Mouse (Mus musculus) forebrain, embryonic 15.5 days (tissue): Measurements from ENCODE around the gene Polr3g. TPM values are rescaled to one million over a fixed set of nuclear protein-coding genes. Genes with fewer than 3 reads are reported as not detected.

Experiments
- ATAC-seq: fragments of 200-750 bp; cut with Nextera tagmentation; replicated peaks from 2 replicates; pipeline ENCODE4 v1.8.0; 2017; ENCODE audit warnings: mild to moderate bottlenecking, moderate TSS enrichment, moderate library complexity
- H3K27ac ChIP-seq: fragments of 300-500 bp; sonication (generic); replicated peaks from 2 replicates; pipeline ENCODE4 v1.5.1; 2015; ENCODE audit warnings: mild to moderate bottlenecking, inconsistent platforms
- H3K27me3 ChIP-seq: fragments of 300-500 bp; sonication (generic); 2 replicates; pipeline ENCODE4 v1.6.1; 2015; ENCODE audit warnings: inconsistent platforms
- H3K36me3 ChIP-seq: fragments of 300-500 bp; sonication (generic); 2 replicates; pipeline ENCODE4 v1.6.1; 2015; ENCODE audit warnings: mild to moderate bottlenecking, inconsistent platforms
- H3K4me1 ChIP-seq: fragments of 300-500 bp; sonication (generic); 2 replicates; pipeline ENCODE4 v1.6.1; 2015; ENCODE audit warnings: inconsistent platforms
- H3K4me2 ChIP-seq: fragments of 300-500 bp; sonication (generic); replicated peaks from 2 replicates; pipeline ENCODE4 v1.6.1; 2015; ENCODE audit warnings: mild to moderate bottlenecking, inconsistent platforms
- H3K4me3 ChIP-seq: fragments of 300-500 bp; sonication (generic); 2 replicates; pipeline ENCODE4 v1.5.1; 2015; ENCODE audit warnings: mild to moderate bottlenecking, inconsistent platforms
- H3K9ac ChIP-seq: fragments of 300-500 bp; sonication (generic); replicated peaks from 2 replicates; pipeline ENCODE4 v1.6.1; 2015; ENCODE audit warnings: mild to moderate bottlenecking, inconsistent platforms
- H3K9me3 ChIP-seq: fragments of 300-500 bp; sonication (generic); 2 replicates; pipeline ENCODE4 v1.6.1; 2016; ENCODE audit warnings: inconsistent platforms
- WGBS: fragments of 180-500 bp; shearing (Covaris S2); methylation state at CpG from one replicate; pipeline ENCODE4 v1.1.7; 2015; ENCODE audit warnings: mixed read lengths; 5-methylcytosine and 5-hydroxymethylcytosine counted together
- polyA plus RNA-seq: library from polyadenylated mRNA; unstranded; fragments of >200 nt; fragmentation: Nextera tagmentation; extraction: Ambion mirVana; gene quantifications from 2 replicates; pipeline ENCODE4 v1.2.1, GENCODE M21; 2015

Gene Polr3g
- polyA plus RNA-seq, 1 experiment from 2014 or later = 4.0 TPM

GRCm38 (mm10) chr13:81713896-81714295 is 3.1 kb upstream of the Polr3g start:
- no peak overlapping the region for H3K27ac ChIP-seq
- H3K4me2 ChIP-seq = no peak overlapping the region
- no peak overlapping the region for H3K9ac ChIP-seq
- no peaks in the 10 kb centered on the region for H3K9me3 ChIP-seq
- H3K36me3 ChIP-seq = no peaks in the 10 kb centered on the region
- 92% methylated on average over 1 of the region's 1 CpGs for WGBS
- H3K4me1 ChIP-seq = peaks cover 21% of the 10 kb centered on the region
- no peak for ATAC-seq
- no peaks in the 10 kb centered on the region for H3K27me3 ChIP-seq
- H3K4me3 ChIP-seq = no peak overlapping the region

GRCm38 (mm10) chr13:81711546-81712371 is 946 bp upstream of the Polr3g start:
- Histone ChIP-seq H3K27ac (peak overlapping the region; percentile 90), H3K9me3 (no peaks in the 10 kb centered on the region), H3K9ac (peak overlapping the region; percentile 74), H3K4me2 (peak overlapping the region; percentile 93), H3K4me1 (peaks cover 21% of the 10 kb centered on the region), H3K36me3 (no peaks in the 10 kb centered on the region), H3K4me3 (peak overlapping the region; percentile 89), H3K27me3 (no peaks in the 10 kb centered on the region)
- under 1% methylated on average over 42 of the region's 42 CpGs for WGBS
- peak; percentile 42 for ATAC-seq

GRCm38 (mm10) chr13:81710266-81710665 is 547 bp downstream of the Polr3g start:
- no peaks in the 10 kb centered on the region for H3K9me3 ChIP-seq
- no peaks in the 10 kb centered on the region for H3K36me3 ChIP-seq
- 0 out of 2 replicates have a peak overlapping the region, but pooled peaks have one; percentile 90 for H3K27ac ChIP-seq
- no peaks in the 10 kb centered on the region for H3K27me3 ChIP-seq
- under 1% methylated on average over 7 of the region's 7 CpGs for WGBS
- H3K9ac ChIP-seq = peak overlapping the region; percentile 74
- peak overlapping the region; percentile 93 for H3K4me2 ChIP-seq
- peak overlapping the region; percentile 89 for H3K4me3 ChIP-seq
- peaks cover 21% of the 10 kb centered on the region for H3K4me1 ChIP-seq
- 0 out of 2 replicates have a peak, but pooled peaks have one; percentile 0 for ATAC-seq

- Histone ChIP-seq H3K4me2 (peak overlapping the region; percentile 93), H3K9me3 (no peaks in the 10 kb centered on the region), H3K27ac (no peak overlapping the region), H3K4me1 (peaks cover 21% of the 10 kb centered on the region), H3K27me3 (no peaks in the 10 kb centered on the region), H3K4me3 (peak overlapping the region; percentile 89), H3K9ac (no peak overlapping the region), H3K36me3 (no peaks in the 10 kb centered on the region)
- WGBS = 20% methylated on average over 4 of the region's 4 CpGs
- ATAC-seq = no peak
These were observed 1.0 kb downstream of the Polr3g start for GRCm38 (mm10) chr13:81709805-81710204.

GRCm38 (mm10) chr13:81706311-81706710 is 4.5 kb downstream of the Polr3g start:
- Histone ChIP-seq H3K9me3 (no peaks in the 10 kb centered on the region), H3K36me3 (no peaks in the 10 kb centered on the region), H3K4me2 (no peak overlapping the region), H3K27me3 (no peaks in the 10 kb centered on the region), H3K4me3 (no peak overlapping the region), H3K27ac (no peak overlapping the region), H3K4me1 (peaks cover 8% of the 10 kb centered on the region), H3K9ac (no peak overlapping the region)
- 97% methylated on average over 5 of the region's 5 CpGs for WGBS
- no peak for ATAC-seq

GRCm38 (mm10) chr13:81703621-81704020 is 7.2 kb downstream of the Polr3g start:
- 82% methylated on average over 9 of the region's 9 CpGs for WGBS
- Histone ChIP-seq H3K27ac (no peak overlapping the region), H3K4me2 (no peak overlapping the region), H3K27me3 (no peaks in the 10 kb centered on the region), H3K9me3 (no peaks in the 10 kb centered on the region), H3K9ac (no peak overlapping the region), H3K36me3 (no peaks in the 10 kb centered on the region), H3K4me1 (no peaks in the 10 kb centered on the region), H3K4me3 (no peak overlapping the region)
- ATAC-seq = no peak

- Histone ChIP-seq H3K36me3 (no peaks in the 10 kb centered on the region), H3K4me1 (no peaks in the 10 kb centered on the region), H3K27ac (no peak overlapping the region), H3K27me3 (no peaks in the 10 kb centered on the region), H3K4me2 (no peak overlapping the region), H3K9ac (no peak overlapping the region), H3K4me3 (no peak overlapping the region), H3K9me3 (no peaks in the 10 kb centered on the region)
- 61% methylated on average over 7 of the region's 7 CpGs for WGBS
- ATAC-seq = no peak
These were observed 7.7 kb downstream of the Polr3g start for GRCm38 (mm10) chr13:81703148-81703547.

GRCm38 (mm10) chr13:81694446-81694845 is 16.4 kb downstream of the Polr3g start:
- H3K4me1 ChIP-seq = no peaks in the 10 kb centered on the region
- 95% methylated on average over 12 of the region's 12 CpGs for WGBS
- no peak for ATAC-seq
- H3K4me3 ChIP-seq = no peak overlapping the region
- H3K9ac ChIP-seq = no peak overlapping the region
- H3K9me3 ChIP-seq = no peaks in the 10 kb centered on the region
- no peak overlapping the region for H3K27ac ChIP-seq
- H3K27me3 ChIP-seq = no peaks in the 10 kb centered on the region
- no peak overlapping the region for H3K4me2 ChIP-seq
- no peaks in the 10 kb centered on the region for H3K36me3 ChIP-seq

GRCm38 (mm10) chr13:81691606-81692005 is 19.2 kb downstream of the Polr3g start:
- no peak overlapping the region for H3K4me3 ChIP-seq
- WGBS = 59% methylated on average over 9 of the region's 9 CpGs
- ATAC-seq = no peak
- no peak overlapping the region for H3K9ac ChIP-seq
- H3K4me2 ChIP-seq = no peak overlapping the region
- H3K27me3 ChIP-seq = no peaks in the 10 kb centered on the region
- no peaks in the 10 kb centered on the region for H3K9me3 ChIP-seq
- no peaks in the 10 kb centered on the region for H3K36me3 ChIP-seq
- no peaks in the 10 kb centered on the region for H3K4me1 ChIP-seq
- no peak overlapping the region for H3K27ac ChIP-seq

GRCm38 (mm10) chr13:81690477-81690876 is 20.3 kb downstream of the Polr3g start:
- Histone ChIP-seq H3K9me3 (no peaks in the 10 kb centered on the region), H3K4me1 (no peaks in the 10 kb centered on the region), H3K27me3 (no peaks in the 10 kb centered on the region), H3K4me2 (no peak overlapping the region), H3K27ac (no peak overlapping the region), H3K36me3 (no peaks in the 10 kb centered on the region), H3K4me3 (no peak overlapping the region), H3K9ac (no peak overlapping the region)
- WGBS = 91% methylated on average over 10 of the region's 10 CpGs
- no peak for ATAC-seq

GRCm38 (mm10) chr13:81689587-81689986 is 21.2 kb downstream of the Polr3g start:
- Histone ChIP-seq H3K9me3 (no peaks in the 10 kb centered on the region), H3K27ac (no peak overlapping the region), H3K9ac (no peak overlapping the region), H3K4me1 (no peaks in the 10 kb centered on the region), H3K4me2 (no peak overlapping the region), H3K36me3 (no peaks in the 10 kb centered on the region), H3K4me3 (no peak overlapping the region), H3K27me3 (no peaks in the 10 kb centered on the region)
- no peak for ATAC-seq
- 94% methylated on average over 3 of the region's 3 CpGs for WGBS

- 86% methylated on average over 3 of the region's 3 CpGs for WGBS
- no peak overlapping the region for H3K4me3 ChIP-seq
- no peaks in the 10 kb centered on the region for H3K27me3 ChIP-seq
- no peak overlapping the region for H3K9ac ChIP-seq
- no peaks in the 10 kb centered on the region for H3K9me3 ChIP-seq
- no peak overlapping the region for H3K27ac ChIP-seq
- H3K4me1 ChIP-seq = no peaks in the 10 kb centered on the region
- H3K4me2 ChIP-seq = no peak overlapping the region
- no peaks in the 10 kb centered on the region for H3K36me3 ChIP-seq
- no peak for ATAC-seq
These were observed 25.9 kb downstream of the Polr3g start for GRCm38 (mm10) chr13:81684884-81685283.

GRCm38 (mm10) chr13:81684258-81684657 is 26.6 kb downstream of the Polr3g start:
- H3K4me3 ChIP-seq = no peak overlapping the region
- WGBS = 95% methylated on average over 5 of the region's 5 CpGs
- H3K27me3 ChIP-seq = no peaks in the 10 kb centered on the region
- no peak overlapping the region for H3K9ac ChIP-seq
- no peaks in the 10 kb centered on the region for H3K36me3 ChIP-seq
- H3K27ac ChIP-seq = no peak overlapping the region
- H3K4me1 ChIP-seq = no peaks in the 10 kb centered on the region
- no peak for ATAC-seq
- H3K9me3 ChIP-seq = no peaks in the 10 kb centered on the region
- H3K4me2 ChIP-seq = no peak overlapping the region
